Mouse (Mus musculus): Measurements from ENCODE around the gene Ccdc138.

Gene Ccdc138

DNA sequence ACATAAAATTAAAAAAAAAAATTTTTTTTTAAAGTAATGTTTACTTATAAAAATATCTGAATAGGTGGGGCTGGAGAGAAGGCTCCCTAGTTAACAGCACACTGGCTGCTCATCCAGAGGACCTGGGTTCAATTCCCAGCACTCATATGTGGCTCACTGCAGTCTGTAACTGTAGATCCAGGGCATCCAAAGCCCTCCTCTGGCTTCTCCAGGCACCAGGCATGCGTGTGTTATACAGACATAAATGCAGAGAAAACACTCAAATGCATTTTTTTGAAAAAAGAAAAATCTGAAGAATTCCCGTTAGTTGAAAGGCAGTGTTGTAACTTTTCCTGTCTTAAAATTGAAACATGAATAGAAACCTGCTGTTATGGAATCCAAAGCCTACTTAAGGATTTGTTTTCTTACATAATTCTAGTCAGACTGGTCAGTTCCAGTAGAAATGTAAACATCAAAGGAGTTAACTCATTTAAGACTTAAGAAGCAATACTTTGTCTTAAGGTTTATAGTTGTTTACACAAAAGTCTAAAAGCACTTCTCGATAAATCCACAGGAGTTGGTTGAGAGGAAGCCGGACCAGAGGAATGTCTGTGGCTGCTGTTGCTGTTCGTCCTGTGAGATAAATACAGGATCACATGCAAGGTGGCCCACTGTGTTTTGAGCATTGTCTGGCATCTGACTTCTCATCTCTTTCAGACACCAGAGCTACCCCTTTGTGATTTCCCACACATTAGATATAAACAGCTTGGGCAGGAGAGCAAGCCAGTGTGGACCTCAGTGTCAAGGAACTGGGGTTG is 87.9 kb downstream of the Ccdc138 start:
- DNase-seq (ENCODE audit: low spot score), result no peak

DNA sequence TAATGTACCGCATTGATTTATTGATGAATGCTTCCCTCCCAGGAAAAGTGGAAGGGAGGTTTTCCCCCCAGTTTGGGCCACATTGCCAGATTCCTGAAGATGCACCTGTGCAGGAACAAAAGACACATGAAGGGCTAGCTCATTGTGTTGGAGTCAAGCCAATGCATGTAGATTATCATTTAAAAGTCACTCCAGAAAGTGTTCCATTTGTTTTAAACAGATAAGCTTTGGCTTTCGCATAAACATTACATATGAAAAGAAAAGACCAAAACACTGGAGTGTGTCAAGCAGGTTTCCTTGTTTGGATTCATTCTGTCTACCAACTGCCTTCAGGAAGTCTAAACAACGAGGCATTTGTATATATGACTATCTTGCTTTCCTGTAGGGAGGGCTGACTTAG is 96.7 kb downstream of the Ccdc138 start:
- no peak for DNase-seq (ENCODE audit: low spot score)

DNA sequence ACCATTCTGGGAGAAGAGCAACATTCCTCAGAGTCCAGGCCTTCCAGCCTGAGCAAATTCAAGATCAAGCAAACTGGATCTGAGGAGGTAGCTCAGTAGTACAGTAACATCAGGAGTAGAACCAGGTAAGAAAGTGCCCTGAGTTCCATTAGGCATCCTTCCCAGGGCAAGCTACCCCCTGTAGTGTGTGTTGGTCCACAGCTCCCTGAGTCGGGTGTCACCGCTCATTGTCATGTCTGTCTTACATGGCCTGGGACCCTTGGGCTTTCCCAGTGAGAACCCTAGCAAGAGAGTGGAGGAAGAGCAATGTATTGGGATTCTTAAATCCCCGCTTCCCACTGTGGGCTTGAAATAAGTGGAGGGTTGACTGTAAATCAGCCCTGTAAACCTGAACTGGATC is 97.4 kb downstream of the Ccdc138 start:
- DNase-seq (ENCODE audit: low spot score), result no peak

DNA sequence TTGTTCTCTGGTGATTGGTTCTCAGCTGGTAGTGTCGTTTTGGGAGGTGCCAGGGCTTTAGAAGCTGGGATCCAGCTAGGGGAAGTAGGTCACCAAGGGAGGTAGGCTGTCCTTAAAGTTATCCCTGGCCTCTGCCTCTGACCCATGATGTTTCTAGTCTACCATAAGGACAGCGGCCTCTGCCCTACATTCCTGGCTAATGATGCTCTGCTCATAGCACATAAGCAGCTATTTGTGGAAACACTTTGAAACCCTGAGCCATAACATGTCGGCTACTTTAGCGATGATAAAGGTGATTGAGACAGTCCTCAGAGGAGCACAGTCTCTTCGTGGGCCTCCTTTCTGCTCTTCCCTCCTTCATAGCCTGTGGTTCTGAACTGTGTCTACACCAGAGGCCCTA is 98.1 kb downstream of the Ccdc138 start:
- no peak for DNase-seq (ENCODE audit: low spot score)

DNA sequence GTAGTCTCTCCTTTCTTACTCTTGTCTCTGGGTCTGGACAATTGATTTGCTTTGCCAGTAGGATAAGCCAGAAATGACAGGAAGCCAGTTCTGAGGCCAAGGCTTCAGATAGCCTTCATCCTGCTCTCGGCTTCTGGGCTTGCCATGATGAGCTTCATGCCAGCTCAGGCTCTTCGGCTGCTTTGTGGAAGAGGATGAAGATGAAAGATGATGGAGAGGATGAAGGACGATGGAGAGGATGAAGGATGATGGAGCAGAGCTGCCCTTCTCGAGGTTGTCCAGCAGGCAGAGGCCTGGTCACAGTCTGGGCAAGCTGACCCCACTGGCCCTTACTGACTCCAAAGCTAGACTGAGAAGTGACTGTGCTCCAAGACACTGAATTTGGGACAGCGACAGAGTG is 102.4 kb downstream of the Ccdc138 start:
- no peak for DNase-seq (ENCODE audit: low spot score)

DNA sequence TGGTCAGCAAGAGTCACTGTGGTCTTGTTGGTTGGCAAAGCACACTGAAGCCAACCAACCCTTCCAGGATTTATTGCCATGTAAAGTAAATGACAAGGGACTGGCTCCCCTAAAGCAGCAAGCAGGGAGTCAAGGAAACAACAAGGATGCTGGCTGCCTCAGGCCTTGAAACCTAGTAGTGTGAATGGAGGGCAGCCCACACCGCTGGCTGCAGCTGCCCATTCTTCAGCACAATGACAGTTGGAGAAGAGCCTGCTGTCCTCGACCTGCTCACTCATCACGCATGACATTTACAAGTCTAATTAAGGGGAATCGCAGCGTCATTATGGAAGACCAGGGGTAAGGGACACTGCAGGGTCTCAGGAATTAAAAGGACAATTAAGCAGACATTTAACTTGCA is 103.2 kb downstream of the Ccdc138 start:
- DNase-seq (ENCODE audit: low spot score), result no peak

DNA sequence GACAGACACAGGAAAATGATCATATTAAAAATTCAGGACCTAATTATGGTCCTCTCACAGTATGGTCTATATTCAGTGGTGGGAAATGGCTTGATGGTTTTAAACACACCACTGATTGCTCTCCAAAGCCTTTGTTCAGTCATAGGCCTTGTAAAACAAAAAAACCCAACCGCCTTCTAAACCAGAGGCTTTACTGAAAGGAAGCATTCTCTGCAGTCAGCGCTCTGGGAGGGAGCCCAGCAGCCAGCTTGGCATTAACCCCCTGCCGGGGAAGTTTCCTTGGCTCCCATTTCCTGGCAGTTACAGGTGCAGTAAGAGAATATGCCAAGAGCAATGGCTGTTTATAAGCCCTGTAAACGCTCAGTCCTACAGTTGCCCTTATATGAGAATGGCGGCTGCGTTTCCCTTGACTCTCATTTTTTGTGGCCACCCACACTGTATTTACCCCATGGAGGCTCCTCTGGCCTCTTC is 103.7 kb downstream of the Ccdc138 start:
- no peak for DNase-seq (ENCODE audit: low spot score)

DNA sequence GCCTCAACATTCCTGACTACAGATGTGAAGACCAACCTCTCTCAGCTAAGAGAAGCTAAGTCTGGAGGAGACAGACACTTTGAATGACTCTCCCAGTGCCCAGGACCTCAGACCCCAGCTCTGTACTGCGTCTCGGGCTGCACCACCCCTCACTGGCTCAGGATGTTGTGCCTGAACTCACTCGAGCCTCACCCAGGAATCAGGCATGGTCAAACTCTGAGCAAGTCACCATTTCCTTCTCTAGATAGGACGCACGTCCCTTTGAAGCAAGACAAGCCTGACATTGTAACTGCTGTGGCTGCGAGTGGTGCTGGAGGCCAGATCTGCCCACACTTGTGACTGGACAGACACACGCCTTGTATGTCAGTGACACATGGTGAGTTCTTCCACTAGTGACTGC is 104.2 kb downstream of the Ccdc138 start:
- DNase-seq (ENCODE audit: low spot score), result no peak

DNA sequence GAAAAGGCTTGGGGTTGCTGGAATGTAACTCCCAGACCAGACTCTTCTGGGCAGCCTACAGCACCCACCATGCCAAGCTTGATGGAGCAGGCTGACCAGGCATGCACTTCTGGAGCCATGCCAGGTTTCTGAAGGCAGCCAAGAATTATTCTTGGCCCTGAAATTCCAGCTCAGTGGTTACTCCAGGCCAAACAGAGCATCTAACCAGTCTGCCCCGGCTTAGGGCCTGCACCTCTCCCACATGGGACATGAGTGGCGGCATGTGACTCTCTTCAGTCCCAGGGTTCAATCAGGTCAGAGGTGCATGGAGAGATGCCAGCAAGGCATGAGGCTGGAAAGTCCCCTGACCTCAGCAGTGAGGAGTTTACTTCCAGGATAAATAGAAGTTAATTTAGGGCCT is 107.0 kb downstream of the Ccdc138 start:
- peak; percentile 36 for DNase-seq (ENCODE audit: low spot score)

DNA sequence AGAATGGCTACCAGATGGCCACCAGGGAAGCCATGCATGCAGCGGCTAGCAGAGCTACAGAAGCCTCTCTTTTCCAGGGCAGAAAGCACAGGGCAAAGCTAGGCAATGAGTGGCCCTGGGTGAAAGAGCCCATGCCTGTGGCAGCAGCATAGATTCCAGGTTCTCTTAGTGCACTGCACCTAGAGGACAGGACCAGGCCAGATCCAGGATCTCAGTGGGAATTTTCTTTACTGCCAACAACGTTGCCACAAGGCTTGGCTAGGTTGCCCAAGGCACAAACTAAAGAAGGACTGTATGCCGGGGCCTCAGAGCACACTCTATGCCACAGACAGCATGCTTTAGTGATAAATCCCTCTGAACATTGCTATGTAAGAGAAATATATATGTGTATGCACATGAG is 108.6 kb downstream of the Ccdc138 start:
- DNase-seq (ENCODE audit: low spot score), result no peak

DNA sequence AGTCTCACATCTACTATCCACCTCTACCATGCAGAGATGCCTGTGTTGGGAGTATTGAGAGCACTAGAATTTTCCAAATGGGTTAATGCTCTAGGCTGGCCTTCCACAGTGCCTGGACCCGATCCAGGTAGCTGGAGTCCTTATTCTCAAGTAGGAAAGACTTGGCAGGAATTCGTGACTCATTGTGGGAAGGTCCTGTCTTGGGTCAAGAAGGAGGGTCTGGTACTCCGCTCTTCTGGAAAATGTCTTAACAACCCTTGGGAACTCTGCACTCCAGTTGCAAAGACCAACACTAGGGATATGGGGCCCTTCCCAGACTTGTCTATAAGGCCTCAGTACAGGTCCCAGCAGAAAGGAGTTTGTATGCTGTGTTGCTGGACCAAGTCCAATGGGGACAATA is 111.1 kb downstream of the Ccdc138 start:
- DNase-seq (ENCODE audit: low spot score), result no peak

DNA sequence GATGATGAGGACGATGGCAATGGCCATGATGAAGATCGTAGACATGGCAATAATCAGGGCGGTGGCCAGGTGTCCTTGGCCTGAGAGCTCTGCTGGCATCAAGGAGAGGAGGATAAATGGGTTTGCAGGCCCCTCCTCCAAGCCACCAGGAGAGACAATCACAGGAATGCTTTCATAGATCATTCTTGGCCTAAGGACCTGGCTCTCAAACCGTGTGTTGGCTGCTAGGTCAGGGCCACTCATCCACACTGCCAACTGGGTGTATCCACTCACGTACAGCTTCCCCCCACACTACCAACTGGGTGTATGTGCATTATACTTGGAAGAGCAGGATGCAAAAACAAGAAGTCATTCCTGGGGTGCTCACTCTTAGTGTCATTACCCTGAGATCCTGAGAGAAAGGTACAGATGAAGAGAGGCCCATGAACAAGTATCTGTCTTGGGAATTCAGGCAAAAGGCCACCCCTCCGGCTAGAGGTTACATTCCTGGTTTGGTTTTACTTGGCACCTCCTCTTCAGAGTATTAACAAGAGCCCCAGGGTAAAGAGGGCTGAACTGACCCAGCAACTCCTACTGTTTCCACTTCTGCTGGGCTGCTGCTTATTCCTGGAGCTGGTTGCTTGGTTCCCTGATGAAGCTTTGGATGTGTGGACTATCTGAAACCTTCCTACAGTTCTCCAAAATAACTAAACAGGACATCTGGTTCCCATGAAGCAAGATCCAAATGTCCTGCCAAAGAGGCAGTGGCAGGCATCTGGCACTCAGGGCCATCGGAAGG is 112.9 kb downstream of the Ccdc138 start:
- no peak for DNase-seq (ENCODE audit: low spot score)

DNA sequence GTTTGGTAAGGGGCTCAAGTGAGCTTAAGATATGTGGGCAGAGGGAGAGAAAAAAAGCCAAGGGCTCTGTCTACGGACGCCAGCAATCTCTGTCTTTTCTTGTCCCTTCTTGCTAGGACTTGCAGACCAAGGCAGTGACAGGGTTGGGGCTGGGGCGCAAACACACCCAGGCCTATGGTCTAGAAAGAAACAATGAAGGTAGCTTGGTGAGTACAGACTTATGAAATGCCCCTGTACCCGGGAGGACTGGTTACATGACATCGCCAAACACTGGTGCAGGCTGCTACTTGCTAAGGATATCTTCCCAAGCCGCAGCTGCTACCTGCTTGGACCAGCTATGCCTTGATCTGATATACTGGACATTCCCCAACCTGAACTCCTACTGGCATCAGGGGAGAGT is 116.9 kb downstream of the Ccdc138 start:
- DNase-seq (ENCODE audit: low spot score), result no peak

DNA sequence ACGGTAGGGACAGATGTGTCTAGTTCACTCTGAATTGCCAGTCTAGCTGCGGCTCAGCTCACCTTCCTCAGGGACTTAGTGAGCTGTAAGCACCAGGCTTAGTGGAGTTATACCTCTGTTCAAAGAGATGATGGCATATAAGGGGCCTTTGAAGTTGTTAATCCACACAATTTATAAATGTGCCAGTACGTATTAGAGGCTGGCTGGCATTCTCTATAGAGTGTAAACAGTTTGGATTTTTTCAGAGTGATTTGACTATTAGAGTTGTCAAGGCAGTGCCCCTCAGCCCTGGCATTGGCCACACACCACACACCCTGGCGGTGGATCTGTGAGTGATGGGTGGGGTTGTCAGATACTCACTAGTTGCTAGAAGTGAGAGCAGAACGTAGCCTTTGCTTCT is 118.8 kb downstream of the Ccdc138 start:
- DNase-seq (ENCODE audit: low spot score), result no peak

DNA sequence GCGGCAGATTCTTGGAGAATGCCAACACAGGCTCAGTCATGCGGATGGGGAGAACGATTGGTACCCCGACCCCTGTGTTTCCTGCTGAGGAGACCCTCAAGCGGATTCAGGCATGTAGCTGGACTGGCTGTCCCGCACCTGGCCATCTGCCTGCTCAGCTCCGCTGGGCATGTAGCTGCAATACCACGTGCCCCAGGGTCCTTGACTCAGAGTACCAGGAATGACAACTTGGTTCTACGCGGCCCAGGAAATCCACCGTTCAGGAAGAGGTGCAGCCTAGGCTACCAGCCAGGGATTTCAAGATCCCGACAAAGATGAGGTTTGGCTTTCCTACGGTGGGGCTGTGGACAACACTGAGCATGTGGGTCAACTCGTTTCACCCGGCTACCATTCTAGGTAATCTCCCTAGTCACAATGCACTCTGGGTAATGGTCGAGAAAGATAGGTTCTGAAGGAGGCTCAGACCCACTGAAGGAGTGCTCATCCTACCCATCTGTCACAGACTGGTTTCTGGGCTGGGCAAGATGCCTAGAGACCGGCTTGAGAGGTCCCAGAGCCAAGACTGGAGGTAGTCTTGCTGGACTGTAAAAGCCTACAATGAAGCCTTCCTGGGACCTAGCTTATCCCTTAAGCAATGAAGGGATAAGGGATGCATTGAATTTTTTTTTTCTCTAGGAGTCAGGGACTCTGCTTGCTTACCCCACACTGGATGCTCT is 120.9 kb downstream of the Ccdc138 start:
- DNase-seq (ENCODE audit: low spot score), result no peak

DNA sequence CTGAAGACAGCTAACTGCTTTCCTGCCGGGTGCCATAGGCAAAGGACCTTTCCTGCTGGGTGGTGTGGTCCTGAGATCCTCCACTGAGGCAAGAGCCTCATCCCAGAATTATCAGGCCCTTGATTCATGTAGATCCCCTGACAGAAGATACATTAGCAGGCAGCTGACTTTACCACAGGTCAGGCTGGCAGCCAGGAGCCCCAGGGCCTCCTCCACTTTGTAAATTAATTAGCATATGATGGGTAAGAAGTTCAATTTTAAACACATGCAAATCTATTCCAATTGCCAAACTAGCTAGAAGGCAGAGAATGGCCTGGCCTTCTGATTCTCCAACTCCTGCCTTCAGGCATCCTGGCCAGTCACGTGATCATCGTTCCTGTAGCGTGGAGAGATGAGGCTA is 121.5 kb downstream of the Ccdc138 start:
- no peak for DNase-seq (ENCODE audit: low spot score)

DNA sequence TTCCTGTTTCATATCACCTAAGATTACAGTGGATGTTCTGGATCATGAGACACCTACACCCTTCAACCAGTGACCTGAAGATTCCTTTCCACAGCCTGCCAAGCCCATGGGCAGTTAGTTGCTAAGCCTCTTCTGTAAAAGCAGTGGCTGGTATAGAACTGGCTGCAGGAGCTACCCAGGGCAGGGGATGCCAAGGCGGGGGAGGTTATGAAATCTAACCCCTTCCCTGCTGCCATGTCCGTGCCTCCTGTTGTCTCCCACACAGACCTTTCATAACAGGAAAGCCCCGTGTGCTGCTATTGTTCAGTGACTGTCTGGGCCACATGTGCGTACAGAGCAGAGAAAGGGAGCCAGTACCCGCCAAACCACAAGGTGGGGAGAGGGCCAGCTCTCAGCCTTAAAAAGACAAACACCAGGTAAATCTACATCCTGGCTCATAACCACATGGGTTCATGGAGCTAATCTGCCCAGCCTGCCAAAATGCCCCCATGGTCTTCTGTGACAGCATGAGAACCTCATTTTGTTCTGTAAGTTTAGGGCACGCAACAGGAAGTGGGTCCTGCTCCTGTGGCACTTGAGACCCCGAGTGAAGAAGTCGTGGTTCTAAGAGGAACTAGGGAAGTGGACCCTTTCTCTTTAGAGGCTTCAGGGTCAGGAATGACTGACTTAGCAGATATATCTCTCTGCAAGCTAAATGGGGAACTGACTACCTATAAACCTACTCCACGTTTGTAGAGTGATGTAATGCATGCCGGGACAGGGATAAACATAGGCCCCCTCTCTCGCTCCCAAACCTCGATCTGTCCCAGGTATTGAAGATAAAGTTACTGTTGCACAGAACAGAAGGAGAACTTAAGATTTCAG is 127.3 kb downstream of the Ccdc138 start:
- no peak for DNase-seq (ENCODE audit: low spot score)
